Mouse (Mus musculus) ovary, postnatal 10 days (tissue): ENCODE results near the gene Gns.
"Not testable (repeated sequence)": the region's sequence is repeated elsewhere in the genome, so short reads cannot be mapped to it uniquely, and the experiment has no call there.

Source experiments
- DNase-seq: peaks from one replicate; pipeline ENCODE4 v3.0.0; 2022; ENCODE audit warnings: low spot score

Gns gene

GRCm38 (mm10) chr10:121364801-121365564 lies at the start of gene Gns:
Gns (plus strand) TSS chr10:121365090.
- peak; percentile 72 for DNase-seq

DNA sequence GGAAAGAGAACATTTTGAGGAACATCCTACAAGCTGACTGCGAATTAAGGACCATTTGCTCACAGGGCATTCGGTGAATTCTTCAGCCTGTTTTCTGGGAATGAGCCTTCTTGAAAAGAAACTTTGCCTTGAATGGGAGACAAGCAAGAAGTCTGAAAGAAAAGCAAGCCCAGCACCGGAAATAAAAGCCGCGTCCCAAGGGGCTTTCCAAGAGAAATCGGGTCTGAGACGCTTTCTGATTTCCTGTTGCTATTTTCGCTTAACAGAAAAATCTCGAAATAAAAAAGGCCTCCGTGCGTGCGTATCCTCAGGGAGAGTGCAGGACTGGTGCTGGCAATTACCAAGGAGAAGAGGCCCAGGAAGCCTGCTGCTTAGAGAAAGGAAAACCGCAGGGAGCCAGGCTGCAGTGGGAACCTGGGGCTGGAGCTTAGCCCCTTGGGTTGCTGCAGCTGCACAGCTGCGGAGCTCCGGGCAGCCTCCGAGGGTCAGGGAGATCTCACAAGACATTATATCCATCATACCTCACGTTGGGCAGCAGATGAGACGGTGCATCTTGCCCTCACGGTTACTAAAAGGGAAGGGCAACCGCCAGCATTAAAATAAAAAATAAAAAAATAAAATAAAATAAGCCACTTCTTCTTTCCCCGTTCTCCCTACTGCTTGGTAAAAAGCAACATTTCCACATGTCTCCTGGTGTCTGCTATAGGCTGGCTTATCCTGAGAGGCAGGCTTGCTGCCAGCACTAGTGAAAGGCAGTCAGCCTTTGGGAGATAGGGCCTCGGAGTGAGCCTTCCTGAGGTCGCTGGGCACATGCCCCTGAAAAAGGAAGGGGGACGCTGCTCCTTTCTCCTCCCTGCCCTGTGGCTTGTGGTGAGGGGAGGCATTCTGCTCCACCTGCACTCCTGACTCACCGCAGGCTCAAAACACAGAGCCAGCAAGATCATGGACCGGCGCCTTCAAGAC lies 49.3 kb upstream of the Gns start:
- DNase-seq: no peak

DNA sequence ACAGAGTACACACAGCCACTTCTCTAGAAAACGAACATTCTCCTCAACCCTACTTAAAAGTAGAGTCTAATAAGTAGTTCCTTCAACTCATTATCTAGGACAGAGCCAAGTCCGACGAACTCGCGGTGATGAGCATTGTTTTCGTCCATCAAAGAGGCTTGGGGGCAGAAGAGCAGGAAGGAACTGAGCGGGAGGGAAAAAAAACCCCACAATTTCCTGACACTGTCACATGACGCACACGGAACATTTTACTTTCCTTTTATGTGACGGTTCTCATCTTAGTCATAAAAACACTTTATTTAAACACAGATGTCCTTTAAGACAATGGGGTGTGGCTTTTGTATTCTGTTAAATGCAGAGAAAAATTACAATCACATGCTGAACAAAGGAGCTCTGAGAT lies 48.5 kb upstream of the Gns start:
- DNase-seq: no peak

DNA sequence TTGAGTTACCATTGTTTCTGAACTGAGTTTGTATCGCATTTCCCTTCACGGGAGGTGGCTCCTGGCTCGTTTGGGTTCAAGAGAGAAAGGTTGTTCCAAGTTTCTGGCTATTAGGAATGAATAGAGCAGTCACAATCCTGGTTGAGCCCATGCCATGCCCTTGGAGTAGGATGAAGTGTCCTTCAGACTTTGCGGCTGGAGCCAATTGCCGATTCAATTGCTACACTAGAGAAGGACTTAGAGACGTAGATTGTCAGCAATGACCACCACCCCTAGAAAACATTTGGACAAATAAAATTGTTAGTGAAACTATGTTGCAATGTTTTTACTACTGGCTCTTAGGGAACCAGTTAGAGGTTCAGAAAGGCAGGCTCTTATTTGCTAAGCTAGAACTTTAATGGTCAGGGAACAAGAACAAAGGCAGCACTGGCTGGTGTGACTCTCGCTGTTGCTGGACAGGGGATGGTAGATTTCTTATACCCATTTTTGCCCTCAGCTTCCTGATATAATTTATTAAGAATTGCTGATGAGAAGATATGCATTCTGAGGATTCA lies 46.4 kb upstream of the Gns start:
- DNase-seq: no peak

GRCm38 (mm10) chr10:121323493-121323892 lies 41.4 kb upstream of the Gns start:
- DNase-seq: no peak

DNA sequence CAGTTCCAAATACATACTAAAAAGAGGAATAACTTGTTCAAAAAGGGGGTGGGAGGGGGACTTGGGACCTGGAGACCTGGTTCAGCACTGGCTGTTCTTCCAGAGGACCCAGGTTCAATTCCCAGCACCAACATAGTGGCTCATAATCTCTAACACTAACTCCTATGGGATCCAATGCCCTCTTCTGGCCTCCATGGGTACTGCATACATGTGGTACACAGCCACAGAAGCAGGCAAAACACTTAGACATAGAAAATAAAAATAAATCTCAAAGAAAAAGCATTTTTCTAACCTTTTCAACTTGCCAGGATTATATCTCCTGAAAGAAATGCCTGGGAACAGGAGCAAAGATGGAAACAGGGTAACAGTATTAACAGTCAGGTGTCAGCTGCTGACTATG lies 38.7 kb upstream of the Gns start:
- DNase-seq: no peak

DNA sequence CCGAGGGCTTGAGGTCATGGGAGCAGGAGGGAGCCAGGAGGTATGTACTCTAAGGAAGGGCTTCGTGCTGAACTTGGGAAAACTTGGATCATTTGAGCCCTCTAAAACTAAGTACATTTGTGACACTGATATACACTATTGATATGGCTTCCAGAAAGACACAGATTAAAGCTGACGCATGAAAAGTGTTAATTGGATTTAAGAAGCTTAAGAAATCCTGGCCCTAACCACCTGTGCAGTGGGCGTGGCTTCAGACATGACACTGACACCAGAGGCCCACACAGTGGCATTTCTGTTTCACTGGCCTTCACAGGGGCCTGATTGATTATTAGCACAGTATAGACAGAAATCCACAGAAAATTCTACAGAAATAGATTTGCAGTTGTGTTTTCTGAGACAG lies 35.3 kb upstream of the Gns start:
- no peak for DNase-seq

GRCm38 (mm10) chr10:121330940-121331339 lies 34.0 kb upstream of the Gns start:
- peak; percentile 31 for DNase-seq

- DNase-seq: no peak
Observed at GRCm38 (mm10) chr10:121334576-121334975, 30.3 kb upstream of the Gns start.

DNA sequence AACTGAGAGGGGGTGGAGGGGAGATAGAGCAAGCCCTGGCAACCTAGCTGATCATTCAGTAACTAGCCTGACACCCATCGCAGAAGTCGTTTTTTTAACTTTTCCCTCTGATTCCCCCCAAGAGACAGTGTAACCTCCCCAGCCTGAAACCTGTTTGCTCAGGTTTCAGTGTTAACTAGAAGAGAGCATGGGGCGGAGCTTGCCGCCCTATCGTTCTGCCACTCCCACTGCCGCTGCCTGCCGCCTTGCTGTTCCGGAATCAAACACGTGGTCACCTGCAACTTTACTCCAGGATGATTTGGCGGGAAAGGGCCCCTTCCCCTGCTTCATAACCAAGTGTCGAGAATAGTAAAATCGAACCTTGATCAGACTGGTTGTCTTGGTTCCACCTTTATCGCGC lies 28.4 kb upstream of the Gns start:
- not testable (repeated sequence) for DNase-seq

DNA sequence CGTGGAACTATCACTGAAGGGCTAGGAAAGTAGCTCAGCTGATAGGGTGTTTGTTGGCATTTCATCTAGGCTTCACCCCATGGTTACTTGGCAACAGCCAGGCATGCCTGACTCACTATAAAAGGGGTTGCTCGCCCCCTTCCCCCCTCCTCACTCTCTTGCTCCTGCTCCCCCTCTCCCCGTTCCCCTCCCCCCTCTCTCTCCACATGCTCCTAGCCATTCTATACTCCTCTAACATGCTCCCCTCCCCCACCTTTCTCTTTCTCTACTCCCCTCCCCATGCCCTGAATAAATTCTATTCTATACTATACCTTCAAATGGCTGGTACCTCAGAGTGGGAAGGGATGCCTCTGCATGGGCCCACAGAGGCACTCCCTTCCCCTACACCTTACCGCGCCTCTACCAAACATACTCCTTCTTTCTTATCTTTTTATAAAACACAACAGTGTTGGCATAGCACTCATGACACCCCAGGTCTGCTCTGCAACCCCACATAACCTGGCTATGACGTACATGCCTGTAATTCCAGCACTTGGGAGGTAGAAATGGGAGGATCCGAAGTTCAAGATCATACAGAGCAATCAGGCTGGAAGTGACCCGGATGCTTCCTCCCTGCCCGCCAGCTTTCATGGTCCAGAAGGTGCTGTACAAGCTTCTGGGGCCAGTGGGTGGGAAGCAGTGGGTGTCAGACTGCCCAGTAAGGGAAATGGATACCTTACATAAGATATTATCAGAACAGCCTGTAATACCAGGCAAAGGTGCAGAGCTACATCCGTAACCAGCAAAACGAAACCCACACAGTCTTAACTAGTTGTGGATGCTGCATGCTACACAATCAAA lies 23.9 kb upstream of the Gns start:
- no peak for DNase-seq

GRCm38 (mm10) chr10:121342260-121342659 lies 22.6 kb upstream of the Gns start:
- DNase-seq: no peak

DNA sequence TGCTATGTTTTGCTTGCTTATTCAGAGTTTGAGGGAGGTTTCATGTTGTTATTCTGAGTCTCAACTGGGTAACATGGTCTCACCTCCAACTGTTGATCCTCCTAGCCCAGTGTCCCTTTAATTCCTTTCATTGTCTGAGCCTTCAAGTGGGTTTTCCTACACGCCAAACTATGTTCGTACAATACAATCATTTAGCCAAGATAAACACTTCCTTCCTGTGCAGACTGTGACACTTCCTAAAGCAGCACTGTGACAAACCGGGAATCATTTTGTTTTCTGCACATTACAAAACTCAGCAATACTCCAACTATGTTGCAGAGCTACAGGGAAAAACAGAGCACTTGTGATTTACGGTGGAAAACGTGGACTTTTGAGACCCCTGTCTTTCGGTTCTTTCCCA lies 21.0 kb upstream of the Gns start:
- no peak for DNase-seq

DNA sequence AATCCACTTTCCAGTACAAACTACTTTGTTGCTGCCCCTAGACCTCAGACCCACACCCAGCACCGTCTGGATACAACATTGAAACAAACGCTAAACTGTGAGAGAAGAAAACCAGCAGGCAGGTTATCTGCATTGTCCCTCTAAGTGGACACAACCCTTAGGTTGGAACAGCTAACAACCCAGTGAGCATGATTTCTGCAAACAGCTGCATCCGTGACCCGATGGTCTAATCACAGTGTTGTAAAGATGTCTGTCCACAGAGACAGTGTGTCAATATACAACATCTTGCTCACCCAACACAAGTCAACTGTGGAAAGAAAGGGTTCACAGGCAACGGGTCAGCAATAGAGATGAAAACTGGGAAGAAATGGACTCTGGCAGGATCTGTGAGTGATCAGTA lies 15.6 kb upstream of the Gns start:
- DNase-seq: no peak

DNA sequence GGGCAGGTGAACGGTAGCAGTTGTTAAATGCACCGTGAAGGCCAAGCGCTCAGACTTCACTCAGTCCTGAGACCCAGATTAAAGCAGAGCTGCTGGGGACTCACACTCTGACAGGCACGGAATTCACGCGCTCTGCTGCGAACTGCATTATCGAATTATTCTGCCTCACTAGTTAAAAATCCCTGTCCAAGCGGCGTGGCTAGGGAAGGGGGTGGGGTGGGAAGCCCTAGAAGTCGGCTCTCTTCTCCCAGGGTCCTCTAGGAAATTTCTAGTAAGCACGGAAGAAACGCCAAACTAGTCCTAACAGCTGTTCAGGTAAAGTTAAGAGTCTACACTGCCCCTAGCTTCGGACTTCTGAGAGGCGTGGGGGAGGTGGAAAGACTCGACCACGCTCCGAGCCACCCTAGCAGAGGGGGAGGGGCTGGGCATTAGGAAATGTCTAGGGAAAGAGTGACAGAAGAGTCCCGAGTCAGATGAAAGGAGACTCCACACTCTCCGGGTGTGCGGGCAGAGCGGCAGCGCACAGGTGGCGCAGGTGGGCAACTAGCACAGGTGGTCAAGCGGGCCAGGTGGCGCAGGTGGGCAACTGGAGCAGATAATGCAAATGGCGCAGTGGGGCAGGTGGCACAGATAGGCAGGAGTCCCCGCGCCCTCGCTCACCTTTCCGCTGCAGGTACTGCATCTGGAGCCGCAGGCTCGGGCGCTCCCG lies 14.4 kb upstream of the Gns start:
- no peak for DNase-seq

DNA sequence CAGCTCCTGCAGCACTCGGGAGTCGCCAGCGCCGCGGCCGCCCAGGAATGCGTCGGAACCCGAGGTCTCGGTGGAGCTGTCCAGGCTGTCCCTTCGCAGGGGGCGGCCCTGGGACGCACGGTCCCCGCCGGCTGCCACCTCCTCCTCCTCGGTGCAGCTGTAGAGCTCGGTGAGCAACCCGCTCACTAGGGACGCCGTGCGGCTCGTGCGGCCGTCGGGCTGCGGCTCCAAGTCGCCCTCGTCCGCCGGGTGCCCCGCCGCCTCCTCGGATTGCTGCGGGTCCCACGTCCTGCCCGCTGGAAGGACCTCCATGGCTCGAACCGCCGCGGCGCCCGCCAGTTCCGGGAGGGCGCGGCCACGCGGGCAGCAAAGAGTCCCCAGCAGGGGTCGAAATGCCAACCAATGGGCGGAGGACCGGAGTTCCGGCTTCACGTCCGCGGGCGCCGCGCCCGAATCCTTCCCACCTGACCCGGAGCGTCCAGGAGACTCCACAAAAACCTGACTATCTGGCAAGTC lies 13.8 kb upstream of the Gns start, which contains the start of gene Tbc1d30:
Tbc1d30 (minus strand) TSS at position 213 of the 516 bp plus-strand sequence.
- DNase-seq: no peak

DNA sequence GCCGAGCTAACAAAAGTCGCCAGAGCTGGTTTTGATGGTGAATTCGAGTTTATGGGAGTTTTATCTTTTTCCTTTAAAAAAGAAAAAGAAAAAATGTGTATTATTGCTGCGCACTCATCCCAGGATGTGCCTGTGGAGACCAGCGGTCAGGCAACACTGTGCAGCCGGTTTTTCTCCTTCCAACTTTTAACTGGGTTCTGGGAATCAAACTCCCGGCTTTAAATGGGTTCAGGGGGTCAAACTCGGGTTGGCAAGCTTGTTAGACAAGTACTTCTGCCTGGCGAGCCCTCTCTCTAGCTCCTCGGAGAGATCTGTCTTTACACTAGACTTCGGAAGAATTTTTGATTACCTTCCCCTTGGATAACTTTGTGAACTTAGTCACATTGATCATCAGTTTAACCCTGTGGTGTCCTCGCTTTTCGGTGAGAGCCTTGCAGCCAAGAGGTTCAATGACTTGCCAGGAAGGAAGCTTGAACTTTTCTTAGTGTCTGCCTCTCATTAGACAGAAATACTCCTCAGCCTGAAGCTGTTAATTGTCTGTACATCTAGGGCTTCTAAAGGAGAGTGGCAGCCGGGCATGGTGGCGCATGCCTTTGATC lies 13.1 kb upstream of the Gns start:
- no peak for DNase-seq

DNA sequence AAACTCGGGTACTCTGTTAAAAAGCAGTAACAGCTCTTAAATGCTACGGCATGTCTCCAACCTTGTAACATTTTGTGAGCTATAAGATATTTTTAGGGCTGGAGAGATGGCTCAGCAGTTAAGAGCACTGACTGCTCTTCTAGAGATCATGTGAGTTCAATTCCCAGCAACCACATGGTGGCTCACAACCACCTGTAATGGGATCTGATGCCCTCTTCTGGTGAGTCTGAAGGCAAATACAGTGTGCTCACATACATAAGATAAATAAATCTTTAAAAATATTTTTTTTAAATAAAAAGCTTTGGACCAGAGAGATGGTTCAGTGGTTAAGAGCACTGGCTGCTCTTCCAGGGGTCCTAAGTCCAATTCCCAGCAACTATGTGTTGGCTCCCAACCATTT lies 4.5 kb upstream of the Gns start:
- DNase-seq: no peak

GRCm38 (mm10) chr10:121363201-121363600 lies 1.7 kb upstream of the Gns start:
- DNase-seq: no peak

DNA sequence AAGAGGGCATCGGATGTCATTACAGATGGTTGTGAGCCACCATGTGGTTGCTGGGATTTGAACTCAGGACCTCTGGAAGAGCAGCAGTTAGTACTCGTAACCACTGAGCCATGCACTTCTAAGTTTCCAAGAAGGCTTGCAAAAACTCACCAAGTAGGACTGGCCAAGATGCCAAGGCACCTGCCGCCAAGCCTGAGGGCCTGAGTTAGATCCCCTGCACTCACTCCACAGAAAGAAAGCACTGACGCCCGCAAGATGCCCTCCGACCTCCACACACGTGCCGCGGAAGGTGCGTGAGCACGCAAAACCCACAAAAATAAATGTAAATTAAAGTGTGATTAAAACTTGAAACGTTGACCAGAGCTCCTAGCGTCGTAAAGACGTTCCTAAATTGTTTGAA lies 584 bp upstream of the Gns start:
- DNase-seq: no peak
